Mouse (Mus musculus): ENCODE results near the gene Sobp.

GRCm38 (mm10) chr10:43168847-43169246 is 5.5 kb downstream of the Sobp start:
- no peak for TF ChIP-seq CTCF (IDR thresholded peaks at IDR 0.05; ENCODE audit: low read depth, low read length)
- TF ChIP-seq GATA1 (IDR thresholded peaks at IDR 0.05; ENCODE audit: borderline replicate concordance, low read length): no peak
- TF ChIP-seq GATA2 (IDR thresholded peaks at IDR 0.05; ENCODE audit: borderline replicate concordance, low read depth, low read length): no peak
